In the genomic region with DNA sequence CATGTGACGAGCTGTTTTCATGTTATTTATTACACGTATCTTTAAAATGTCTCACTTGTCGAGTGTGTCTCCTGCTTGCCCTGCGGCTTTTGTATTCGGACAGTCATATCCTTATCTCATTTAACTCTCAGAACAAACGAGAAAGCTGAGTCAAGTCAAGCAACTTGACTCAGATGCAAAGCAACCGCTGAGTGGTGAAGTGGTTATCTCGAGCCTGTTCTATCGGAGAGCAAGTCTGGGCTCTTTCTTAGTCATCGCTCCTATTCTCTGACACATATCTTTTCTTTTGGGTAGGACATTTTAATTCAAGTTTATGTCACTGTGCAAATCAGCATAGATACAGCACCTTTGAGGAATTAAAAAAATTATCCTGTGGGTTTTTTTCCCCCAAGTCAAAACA, we compare ENCODE assay signal across 20 mouse cellular contexts. TPM values are rescaled to one million over a fixed set of nuclear protein-coding genes. Genes with fewer than 3 reads are reported as not detected.
"Had no signal": no experiment of that assay in that cellular context is flagged by ENCODE, and none has a peak within 500 bp of the region (broad histone marks: within the 10 kb centered on the region; RNA-seq: fewer than 3 reads in every experiment).

No protein-coding gene starts in this region.

- H3K27me3 ChIP-seq: kidney, embryonic 15.5 days; limb, embryonic 12.5 days; limb, embryonic 15.5 days; lung, embryonic 15.5 days; stomach, embryonic 15.5 days had no signal

- H3K9ac ChIP-seq: kidney, embryonic 15.5 days; limb, embryonic 12.5 days; limb, embryonic 15.5 days; lung, embryonic 15.5 days; stomach, embryonic 15.5 days had no signal

- DNase-seq: kidney, adult 2 months; kidney, postnatal 10 days; kidney, postnatal 36 days; left cerebral cortex, postnatal 4 days; lung, adult 18-20 months; lung, postnatal 14 days; lung, postnatal 4 days; midbrain, embryonic 14.5 days; right cerebral cortex, adult 18-20 months; right cerebral cortex, postnatal 14 days; spleen, adult 18-20 months; thymus, postnatal 25 days had no signal

- H3K9me3 ChIP-seq: kidney, embryonic 15.5 days; limb, embryonic 12.5 days; limb, embryonic 15.5 days; lung, embryonic 15.5 days; stomach, embryonic 15.5 days had no signal

- H3K27ac ChIP-seq: kidney, embryonic 15.5 days; limb, embryonic 12.5 days; limb, embryonic 15.5 days; lung, embryonic 15.5 days; stomach, embryonic 15.5 days had no signal

- H3K36me3 ChIP-seq: limb, embryonic 12.5 days; limb, embryonic 15.5 days; lung, embryonic 15.5 days; stomach, embryonic 15.5 days had no signal

- H3K4me1 ChIP-seq: kidney, embryonic 15.5 days; limb, embryonic 12.5 days; limb, embryonic 15.5 days; lung, embryonic 15.5 days; stomach, embryonic 15.5 days had no signal

- H3K4me2 ChIP-seq: kidney, embryonic 15.5 days; limb, embryonic 12.5 days; limb, embryonic 15.5 days; liver, embryonic 11.5 days; lung, embryonic 15.5 days; midbrain, embryonic 11.5 days; stomach, embryonic 15.5 days had no signal

- H3K4me3 ChIP-seq: kidney, embryonic 15.5 days; limb, embryonic 12.5 days; limb, embryonic 15.5 days; lung, embryonic 15.5 days; stomach, embryonic 15.5 days had no signal

RNA-seq across cellular contexts. Expression of a gene that starts 44.4 kb away (rescaled TPM):
- total RNA-seq: megakaryocyte-erythroid progenitor cell, adult 5-6 weeks had no signal
